Mouse (Mus musculus): Measurements from ENCODE around the gene Vpreb1. TPM values are rescaled to one million over a fixed set of nuclear protein-coding genes. Genes with fewer than 3 reads are reported as not detected.
A peak's percentile ranks its signal among the peaks of the same experiment; 100 is the strongest.

Vpreb1 gene
- polyA plus RNA-seq, 1 experiment from 2014 or later: 1.3 TPM

DNA sequence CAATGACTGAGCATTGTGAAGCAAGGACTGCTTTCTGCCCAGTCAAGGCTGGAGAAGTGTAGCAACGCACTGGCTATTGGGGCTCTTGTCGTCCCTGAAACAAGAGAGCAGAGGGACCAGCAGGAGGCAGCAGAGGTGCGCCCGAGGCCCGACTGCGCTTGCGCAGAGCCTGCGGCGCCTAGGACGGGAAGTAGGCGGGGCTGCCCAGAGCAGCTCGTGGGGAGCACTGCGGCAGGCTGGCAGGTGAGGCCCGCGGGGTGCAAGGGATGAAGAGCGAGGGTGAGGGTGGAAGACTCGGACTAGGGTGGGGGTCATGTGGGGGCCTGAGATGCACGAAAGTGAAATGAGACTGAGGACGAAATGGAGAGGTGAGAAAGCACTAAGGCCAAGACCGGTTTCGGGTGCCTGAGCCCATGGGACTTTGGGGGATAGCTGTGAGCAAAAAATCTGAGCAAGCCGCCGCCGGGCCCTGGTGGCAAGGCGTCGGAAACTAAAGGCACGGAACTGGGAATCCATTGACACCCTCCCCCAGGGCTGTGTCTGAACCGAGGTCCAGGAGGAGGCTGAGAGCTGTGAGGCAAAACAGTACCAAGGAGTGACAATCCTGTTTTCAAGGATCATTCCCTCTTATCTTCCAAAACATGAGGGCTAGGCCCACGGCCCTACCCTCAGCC is 25.9 kb upstream of the Vpreb1 start, which contains the start of gene Ppm1f:
Ppm1f (plus strand) TSS at position 88 of the 674 bp plus-strand sequence.
- WGBS: under 1% methylated on average over 29 of the region's 29 CpGs
- Histone ChIP-seq H3K36me3 (ENCODE audit: control insufficient read depth, insufficient read depth, low read length) (peaks cover 15% of the 10 kb centered on the region), H3K9me3 (ENCODE audit: control insufficient read depth, low read length) (no peaks in the 10 kb centered on the region), H3K27ac (ENCODE audit: low read depth, low read length) (peak within 1 kb of the TSS; percentile 72), H3K9ac (ENCODE audit: low read depth, low read length) (peak within 1 kb of the TSS; percentile 78), H3K4me3 (ENCODE audit: low read length) (peak within 1 kb of the TSS; percentile 63), H3K4me1 (ENCODE audit: control insufficient read depth, insufficient read depth, low read depth, low read length) (peaks cover 13% of the 10 kb centered on the region), H3K27me3 (replicated peaks; ENCODE audit: control insufficient read depth, insufficient read depth, low read length) (no peaks in the 10 kb centered on the region), H3K4me2 (ENCODE audit: low read length) (peak within 1 kb of the TSS; percentile 64)
- peak; percentile 94 for ATAC-seq

DNA sequence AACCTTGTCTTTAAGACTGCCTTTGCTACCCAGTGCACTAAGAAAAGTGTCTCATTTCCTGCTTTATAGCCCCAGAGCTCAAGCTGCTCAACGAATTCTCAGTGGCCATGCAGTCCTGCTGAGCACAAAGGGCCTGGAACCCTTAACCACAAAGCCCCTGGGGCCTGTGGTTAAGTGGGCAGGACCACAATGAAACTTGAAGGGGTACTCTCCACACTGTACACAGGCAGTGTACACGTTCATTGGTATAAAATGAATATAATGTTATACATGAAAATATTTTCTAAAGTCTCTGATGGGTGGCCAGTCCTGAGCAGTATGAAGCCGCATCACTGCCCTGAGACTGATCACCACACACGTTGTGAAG is 25.4 kb upstream of the Vpreb1 start:
- Histone ChIP-seq H3K27ac (ENCODE audit: low read depth, low read length) (peak overlapping the region; percentile 27), H3K36me3 (ENCODE audit: control insufficient read depth, insufficient read depth, low read length) (peaks cover 19% of the 10 kb centered on the region), H3K4me3 (ENCODE audit: low read length) (peak overlapping the region; percentile 63), H3K27me3 (replicated peaks; ENCODE audit: control insufficient read depth, insufficient read depth, low read length) (no peaks in the 10 kb centered on the region), H3K4me1 (ENCODE audit: control insufficient read depth, insufficient read depth, low read depth, low read length) (peaks cover 13% of the 10 kb centered on the region), H3K9me3 (ENCODE audit: control insufficient read depth, low read length) (no peaks in the 10 kb centered on the region), H3K9ac (ENCODE audit: low read depth, low read length) (no peak overlapping the region; the same call in 1 of the 2 replicates), H3K4me2 (ENCODE audit: low read length) (peak overlapping the region; percentile 64; the same call in 1 of the 2 replicates)
- 26% methylated on average over 4 of the region's 4 CpGs for WGBS
- ATAC-seq: peak; percentile 78; the same call in 1 of the 2 replicates

DNA sequence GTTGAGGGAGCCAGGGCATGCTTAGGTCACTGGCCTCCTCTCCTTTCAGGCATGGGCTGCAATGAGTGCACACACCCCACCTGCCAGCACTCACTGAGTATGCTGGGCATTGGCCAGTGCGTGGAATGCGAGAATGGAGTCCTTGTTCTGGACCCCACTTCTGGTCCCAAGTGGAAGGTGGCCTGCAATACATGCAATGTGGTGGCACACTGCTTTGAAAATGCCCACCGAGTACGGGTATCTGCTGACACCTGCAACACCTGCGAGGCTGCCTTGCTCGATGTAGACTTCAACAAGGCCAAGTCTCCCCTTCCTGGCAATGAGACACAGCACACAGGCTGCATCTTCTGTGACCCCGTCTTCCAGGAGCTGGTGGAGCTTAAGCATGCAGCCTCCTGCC is 21.7 kb upstream of the Vpreb1 start:
- H3K36me3 ChIP-seq (ENCODE audit: control insufficient read depth, insufficient read depth, low read length): peaks cover 42% of the 10 kb centered on the region
- H3K9me3 ChIP-seq (ENCODE audit: control insufficient read depth, low read length): no peaks in the 10 kb centered on the region
- H3K27me3 ChIP-seq (replicated peaks; ENCODE audit: control insufficient read depth, insufficient read depth, low read length): no peaks in the 10 kb centered on the region
- peaks cover 7% of the 10 kb centered on the region for H3K4me1 ChIP-seq (ENCODE audit: control insufficient read depth, insufficient read depth, low read depth, low read length)
- no peak overlapping the region for H3K9ac ChIP-seq (ENCODE audit: low read depth, low read length)
- no peak overlapping the region for H3K27ac ChIP-seq (ENCODE audit: low read depth, low read length)
- no peak overlapping the region for H3K4me2 ChIP-seq (ENCODE audit: low read length)
- WGBS: 90% methylated on average over 7 of the region's 7 CpGs
- ATAC-seq: no peak
- no peak overlapping the region for H3K4me3 ChIP-seq (ENCODE audit: low read length)

DNA sequence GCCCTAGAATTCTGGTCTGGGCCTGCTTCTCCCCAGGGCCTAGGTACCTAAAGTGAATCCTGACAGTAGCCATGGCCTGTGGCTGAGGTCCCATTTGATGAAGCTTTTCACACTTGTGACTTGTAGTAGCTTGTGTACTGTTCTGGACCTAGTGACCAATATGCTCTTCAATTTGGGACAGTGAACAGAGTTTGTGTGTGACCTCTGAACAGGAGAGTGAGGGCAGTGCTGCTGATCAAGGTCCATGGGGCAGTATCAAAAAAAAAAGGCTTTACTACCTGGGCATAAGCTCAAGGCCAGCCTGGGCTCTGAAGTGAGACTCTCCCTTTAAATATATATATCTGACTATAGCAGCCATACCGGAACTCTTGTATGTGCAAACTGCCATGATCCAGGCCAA is 17.7 kb upstream of the Vpreb1 start:
- Histone ChIP-seq H3K9ac (ENCODE audit: low read depth, low read length) (no peak overlapping the region), H3K27ac (ENCODE audit: low read depth, low read length) (no peak overlapping the region), H3K4me1 (ENCODE audit: control insufficient read depth, insufficient read depth, low read depth, low read length) (no peaks in the 10 kb centered on the region), H3K36me3 (ENCODE audit: control insufficient read depth, insufficient read depth, low read length) (peaks cover 79% of the 10 kb centered on the region), H3K27me3 (replicated peaks; ENCODE audit: control insufficient read depth, insufficient read depth, low read length) (no peaks in the 10 kb centered on the region), H3K9me3 (ENCODE audit: control insufficient read depth, low read length) (no peaks in the 10 kb centered on the region), H3K4me3 (ENCODE audit: low read length) (no peak overlapping the region), H3K4me2 (ENCODE audit: low read length) (no peak overlapping the region)
- 95% methylated on average over 1 of the region's 1 CpGs for WGBS
- no peak for ATAC-seq

DNA sequence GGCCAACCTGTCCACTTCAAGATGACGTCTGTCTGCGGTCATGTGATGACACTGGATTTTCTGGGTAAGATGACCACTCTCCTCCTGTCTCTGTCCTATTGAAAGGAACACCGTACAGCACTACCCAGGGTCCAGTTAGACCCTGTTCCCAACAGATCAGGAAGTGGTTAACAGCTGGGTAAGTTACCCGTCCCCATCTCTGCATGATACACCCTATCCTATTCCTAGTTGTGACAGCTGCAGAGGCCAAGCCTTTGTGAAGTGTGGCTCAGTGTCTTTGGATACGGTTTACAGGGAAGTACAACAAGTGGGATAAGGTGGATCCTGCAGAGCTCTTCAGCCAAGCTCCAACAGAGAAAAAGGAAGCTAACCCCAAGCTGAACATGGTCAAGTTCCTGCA is 8.4 kb upstream of the Vpreb1 start:
- peaks cover 66% of the 10 kb centered on the region for H3K36me3 ChIP-seq (ENCODE audit: control insufficient read depth, insufficient read depth, low read length)
- ATAC-seq: no peak
- WGBS: 89% methylated on average over 5 of the region's 5 CpGs
- no peak overlapping the region for H3K4me3 ChIP-seq (ENCODE audit: low read length)
- H3K9me3 ChIP-seq (ENCODE audit: control insufficient read depth, low read length): no peaks in the 10 kb centered on the region; the same call in 1 of the 2 replicates
- no peak overlapping the region for H3K4me2 ChIP-seq (ENCODE audit: low read length)
- no peak overlapping the region for H3K27ac ChIP-seq (ENCODE audit: low read depth, low read length)
- H3K27me3 ChIP-seq (replicated peaks; ENCODE audit: control insufficient read depth, insufficient read depth, low read length): no peaks in the 10 kb centered on the region
- H3K4me1 ChIP-seq (ENCODE audit: control insufficient read depth, insufficient read depth, low read depth, low read length): no peaks in the 10 kb centered on the region
- no peak overlapping the region for H3K9ac ChIP-seq (ENCODE audit: low read depth, low read length)

DNA sequence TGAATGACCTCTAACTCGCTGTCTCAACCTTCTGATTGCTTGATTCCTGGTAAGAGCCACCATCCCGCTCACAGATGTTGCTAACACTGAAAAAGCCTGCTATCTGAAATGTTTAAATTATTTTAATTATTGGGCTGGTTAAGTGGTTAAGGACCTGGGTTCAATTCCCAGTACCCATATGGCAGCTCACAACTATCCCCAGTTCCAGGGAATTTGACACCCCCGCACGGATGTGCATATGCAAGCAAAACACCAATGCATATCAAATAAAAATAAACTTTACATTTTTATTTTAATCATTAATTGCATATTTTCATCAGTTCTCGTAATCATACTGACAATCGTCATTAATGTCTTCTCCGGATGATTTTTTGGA is 414 bp downstream of the Vpreb1 start:
- H3K4me2 ChIP-seq (ENCODE audit: low read length): peak overlapping the region; percentile 49
- no peak overlapping the region; the same call in 1 of the 2 replicates for H3K9ac ChIP-seq (ENCODE audit: low read depth, low read length)

DNA sequence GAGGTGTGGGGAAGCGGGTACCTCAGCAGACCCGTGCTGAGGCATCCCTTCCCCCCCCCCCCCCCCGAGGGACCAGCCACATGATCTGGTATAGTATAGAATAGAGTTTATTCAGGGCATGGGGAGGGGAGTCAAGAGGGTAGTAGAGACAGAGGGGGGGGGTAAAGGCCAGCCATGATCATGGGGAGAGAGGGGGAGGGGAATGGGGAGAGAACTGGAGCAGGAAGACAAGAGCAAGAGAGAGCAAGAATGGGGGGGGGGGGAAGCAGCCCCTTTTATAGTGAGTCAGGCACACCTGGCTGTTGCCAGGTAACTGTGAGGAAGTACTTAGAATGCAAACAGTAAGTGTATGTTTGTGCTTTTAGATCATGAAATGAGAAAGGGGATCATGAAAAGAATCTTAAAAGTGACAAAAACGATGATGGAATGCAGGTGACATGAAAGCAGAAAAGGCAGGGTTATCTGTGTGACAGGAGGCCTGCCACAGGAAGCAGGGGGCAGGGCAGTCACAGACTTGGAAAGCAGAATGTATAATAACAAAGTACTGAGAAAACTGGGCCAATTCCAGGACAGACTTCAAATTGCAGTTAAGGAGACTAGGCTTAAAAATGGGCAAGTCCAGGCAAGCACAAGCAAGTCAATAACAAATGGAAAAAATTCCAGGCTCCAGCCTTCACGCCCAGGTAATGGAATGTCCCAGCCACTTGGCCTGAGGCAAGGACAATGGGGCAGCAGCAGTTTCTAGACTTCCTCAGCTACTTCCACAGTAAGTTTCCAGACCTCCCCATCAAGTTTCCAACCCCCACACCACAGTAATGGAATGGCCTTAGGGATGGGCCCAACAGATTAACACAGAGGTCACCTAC is 4.7 kb downstream of the Vpreb1 start:
- H3K27ac ChIP-seq (ENCODE audit: low read depth, low read length): no peak overlapping the region
- H3K4me1 ChIP-seq (ENCODE audit: control insufficient read depth, insufficient read depth, low read depth, low read length): peaks cover 2% of the 10 kb centered on the region
- no peaks in the 10 kb centered on the region for H3K9me3 ChIP-seq (ENCODE audit: control insufficient read depth, low read length)
- H3K36me3 ChIP-seq (ENCODE audit: control insufficient read depth, insufficient read depth, low read length): no peaks in the 10 kb centered on the region
- 70% methylated on average over 4 of the region's 5 CpGs for WGBS
- H3K4me3 ChIP-seq (ENCODE audit: low read length): no peak overlapping the region
- H3K27me3 ChIP-seq (replicated peaks; ENCODE audit: control insufficient read depth, insufficient read depth, low read length): no peaks in the 10 kb centered on the region
- H3K4me2 ChIP-seq (ENCODE audit: low read length): no peak overlapping the region
- ATAC-seq: no peak
- no peak overlapping the region for H3K9ac ChIP-seq (ENCODE audit: low read depth, low read length)

More for the DNA sequence above, 414 bp downstream of the Vpreb1 start:
- Histone ChIP-seq H3K27me3 (replicated peaks; ENCODE audit: control insufficient read depth, insufficient read depth, low read length) (no peaks in the 10 kb centered on the region), H3K9me3 (ENCODE audit: control insufficient read depth, low read length) (no peaks in the 10 kb centered on the region), H3K4me3 (ENCODE audit: low read length) (peak overlapping the region; percentile 86), H3K36me3 (ENCODE audit: control insufficient read depth, insufficient read depth, low read length) (0 out of 2 replicates have a peak, but pooled peaks cover 3% of the 10 kb centered on the region), H3K27ac (ENCODE audit: low read depth, low read length) (peak overlapping the region; percentile 94), H3K4me1 (ENCODE audit: control insufficient read depth, insufficient read depth, low read depth, low read length) (peaks cover 7% of the 10 kb centered on the region)
- ATAC-seq: peak; percentile 67
- 40% methylated on average over 7 of the region's 7 CpGs for WGBS

DNA sequence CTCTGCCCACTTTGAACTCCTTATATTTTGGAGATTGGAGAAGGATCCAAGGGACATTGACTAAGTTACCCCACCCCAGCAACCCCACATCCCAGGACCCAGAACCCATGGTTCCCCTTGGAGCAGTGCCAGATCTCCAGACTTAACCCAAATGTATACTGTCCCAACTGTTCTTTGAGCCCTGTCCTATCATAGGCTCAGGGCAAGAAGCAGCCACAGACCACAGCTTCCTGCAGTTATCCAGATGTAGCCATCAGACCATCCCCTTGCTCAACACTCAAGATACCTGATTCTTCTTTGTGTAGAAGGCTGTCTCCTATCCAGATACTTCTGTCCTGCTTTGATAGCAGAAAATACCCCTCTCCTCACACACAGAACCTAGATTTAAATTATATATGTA is 5.4 kb downstream of the Vpreb1 start:
- no peaks in the 10 kb centered on the region for H3K27me3 ChIP-seq (replicated peaks; ENCODE audit: control insufficient read depth, insufficient read depth, low read length)
- no peak for ATAC-seq
- no peak overlapping the region for H3K27ac ChIP-seq (ENCODE audit: low read depth, low read length)
- H3K9ac ChIP-seq (ENCODE audit: low read depth, low read length): no peak overlapping the region
- no peak overlapping the region for H3K4me3 ChIP-seq (ENCODE audit: low read length)
- H3K9me3 ChIP-seq (ENCODE audit: control insufficient read depth, low read length): no peaks in the 10 kb centered on the region
- no peak overlapping the region for H3K4me2 ChIP-seq (ENCODE audit: low read length)
- no peaks in the 10 kb centered on the region for H3K36me3 ChIP-seq (ENCODE audit: control insufficient read depth, insufficient read depth, low read length)
- peaks cover 2% of the 10 kb centered on the region for H3K4me1 ChIP-seq (ENCODE audit: control insufficient read depth, insufficient read depth, low read depth, low read length)

DNA sequence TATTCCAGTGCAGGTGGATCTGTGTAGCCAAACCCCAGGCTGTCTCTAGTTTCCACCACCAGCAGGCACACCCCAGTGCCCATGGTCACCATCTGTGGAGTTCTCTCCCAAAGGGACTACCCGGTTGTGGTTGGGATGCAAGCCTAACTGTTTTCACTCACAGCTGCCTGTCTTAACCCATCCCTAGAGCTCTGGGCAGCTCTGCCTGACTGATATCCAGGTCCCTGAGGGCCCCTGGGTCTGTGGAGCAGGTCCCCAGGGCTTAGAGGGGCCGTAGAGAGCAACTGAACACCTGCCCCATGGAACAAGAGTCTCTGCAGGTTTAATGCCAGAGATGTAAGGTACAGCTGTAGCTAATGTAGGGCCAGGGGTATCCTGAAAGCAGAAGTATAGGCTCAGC is 6.7 kb downstream of the Vpreb1 start, which contains the start of gene Igll1:
Igll1 (minus strand) TSS at position 8 of the 400 bp plus-strand sequence.
- ATAC-seq: no peak
- Histone ChIP-seq H3K4me3 (ENCODE audit: low read length) (no peak within 1 kb of the TSS), H3K4me1 (ENCODE audit: control insufficient read depth, insufficient read depth, low read depth, low read length) (no peaks in the 10 kb centered on the region), H3K27ac (ENCODE audit: low read depth, low read length) (no peak within 1 kb of the TSS), H3K9me3 (ENCODE audit: control insufficient read depth, low read length) (no peaks in the 10 kb centered on the region), H3K9ac (ENCODE audit: low read depth, low read length) (no peak within 1 kb of the TSS), H3K4me2 (ENCODE audit: low read length) (no peak within 1 kb of the TSS), H3K27me3 (replicated peaks; ENCODE audit: control insufficient read depth, insufficient read depth, low read length) (no peaks in the 10 kb centered on the region), H3K36me3 (ENCODE audit: control insufficient read depth, insufficient read depth, low read length) (no peaks in the 10 kb centered on the region)
- 73% methylated on average over 2 of the region's 2 CpGs for WGBS

All from hindbrain, embryonic 16.5 days (tissue).